Mouse (Mus musculus): Measurements from ENCODE around the gene Heatr3. TPM values are rescaled to one million over a fixed set of nuclear protein-coding genes. Genes with fewer than 3 reads are reported as not detected.

Heatr3 gene
- 43.2 and 43.8 TPM in 2 replicates for polyA plus RNA-seq (2012; rRNA removed)

DNA sequence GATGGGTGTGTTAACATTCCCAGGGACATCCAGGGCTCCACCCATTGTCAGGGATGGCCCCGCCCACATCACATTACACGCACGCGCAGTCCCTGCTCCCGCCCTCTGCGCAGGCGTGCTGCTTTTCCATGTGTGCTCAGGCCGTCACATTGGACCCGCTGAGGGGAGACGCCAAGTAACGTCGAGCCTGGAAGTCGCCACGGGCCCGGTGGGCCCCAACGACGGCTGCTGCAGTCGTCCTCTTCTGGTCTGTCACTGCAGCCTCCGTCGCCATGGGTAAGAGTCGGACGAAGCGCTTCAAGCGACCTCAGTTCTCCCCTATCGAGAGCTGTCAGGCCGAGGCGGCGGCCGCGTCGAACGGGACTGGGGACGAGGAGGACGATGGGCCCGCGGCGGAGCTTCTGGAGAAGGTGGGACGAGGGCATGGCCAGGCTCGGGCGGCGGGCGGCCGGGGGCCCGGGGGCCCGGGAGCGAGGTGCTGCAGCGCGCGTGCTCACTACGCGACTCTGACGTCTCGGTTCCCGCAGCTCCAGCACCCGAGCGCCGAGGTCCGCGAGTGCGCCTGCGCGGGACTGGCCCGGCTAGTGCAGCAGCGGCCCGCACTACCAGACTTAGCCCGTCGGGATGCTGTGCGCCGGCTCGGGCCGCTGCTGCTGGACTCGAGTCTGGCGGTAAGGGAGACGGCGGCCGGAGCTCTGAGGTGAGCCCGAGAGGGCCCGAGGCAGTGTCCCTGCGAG is at the start of gene Heatr3:
Gene Heatr3 (plus strand): TSS at position 108 of the 737 bp plus-strand sequence.

GRCm38 (mm10) chr8:88118456-88119036 is 19.1 kb upstream of the Heatr3 start, which contains the start of gene Cnep1r1:
TSS of gene Cnep1r1 (plus strand) at chr8:88118769.

GRCm38 (mm10) chr8:88198945-88199571 is 61.4 kb downstream of the Heatr3 start, which contains the start of gene Tent4b:
TSS of gene Tent4b (plus strand) at chr8:88199213.

Other genes with a start within 250 kb of the Heatr3 start
- 63.4 and 64.0 TPM in 2 replicates for gene Zfp423, start 178.3 kb upstream of the Heatr3 start, polyA plus RNA-seq (2012; rRNA removed)
- 45.3 and 70.8 TPM in 2 replicates for gene Cnep1r1, start 19.1 kb upstream of the Heatr3 start, polyA plus RNA-seq (2012; rRNA removed)
- gene Tent4b, start 61.4 kb downstream of the Heatr3 start, polyA plus RNA-seq (2012; rRNA removed): 19.1 and 28.2 TPM in 2 replicates
- gene Adcy7, start 134.5 kb downstream of the Heatr3 start, polyA plus RNA-seq (2012; rRNA removed): 4.2 and 5.0 TPM in 2 replicates
- gene Brd7, start 224.3 kb downstream of the Heatr3 start, polyA plus RNA-seq (2012; rRNA removed): 95.1 and 142 TPM in 2 replicates